Mouse (Mus musculus) layer of hippocampus, adult 8-10 months (tissue): ENCODE data around the gene Map2k4. TPM values are rescaled to one million over a fixed set of nuclear protein-coding genes. Genes with fewer than 3 reads are reported as not detected.

ENCODE experiments used
- DNase-seq, 2 experiments: peaks; one replicate each; pipeline ENCODE4 v3.0.0; 2022; ENCODE audit warnings: low spot score in 2 of 2
- total RNA-seq, 4 experiments: library from RNA; stranded (reverse); gene quantifications; 2 replicates each; pipeline ENCODE4 v1.2.4; 2022

Gene Map2k4
- total RNA-seq, 4 experiments from 2014 or later: 183 to 224 (median 205) TPM

GRCm38 (mm10) chr11:65773946-65774656 is 14.0 kb downstream of the Map2k4 start:
- no peak for DNase-seq

DNA sequence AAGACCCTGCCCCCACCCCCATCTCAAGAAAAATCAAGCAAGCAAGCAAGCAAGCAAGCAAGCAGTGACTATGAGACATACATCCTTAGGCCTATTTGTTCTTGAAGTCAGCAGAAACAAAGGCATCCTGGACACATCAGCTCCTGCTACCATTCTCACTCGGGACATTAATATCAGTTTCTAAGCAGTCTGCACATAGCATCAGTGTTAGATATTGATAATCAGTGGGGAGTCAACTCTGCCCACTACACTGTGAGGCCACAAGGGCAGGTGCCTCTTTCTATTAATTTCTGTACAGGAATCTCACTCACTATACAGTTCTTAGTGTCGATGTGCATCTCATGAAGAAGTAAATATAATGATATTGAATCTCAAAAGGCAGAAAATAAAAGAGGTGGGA is 14.6 kb downstream of the Map2k4 start:
- DNase-seq: no peak

DNA sequence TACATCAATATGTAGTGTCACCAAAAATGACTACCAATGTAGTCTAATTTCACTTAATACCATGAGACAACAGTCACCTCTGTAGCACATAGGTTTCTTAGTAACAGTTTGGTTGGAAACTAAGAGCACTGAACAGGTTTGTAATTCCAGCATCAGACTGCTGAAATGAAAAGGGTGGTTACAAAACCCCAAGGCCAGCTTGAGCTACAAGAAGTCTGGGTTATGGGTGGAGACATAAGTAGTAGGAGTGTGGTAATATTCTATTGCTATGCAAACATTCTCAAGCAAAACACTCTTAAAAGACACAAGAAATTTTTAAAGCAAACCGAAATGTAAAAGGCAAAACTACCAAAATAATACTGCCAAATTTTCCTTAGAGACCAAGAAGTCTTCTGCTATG is 16.6 kb downstream of the Map2k4 start:
- DNase-seq: no peak

DNA sequence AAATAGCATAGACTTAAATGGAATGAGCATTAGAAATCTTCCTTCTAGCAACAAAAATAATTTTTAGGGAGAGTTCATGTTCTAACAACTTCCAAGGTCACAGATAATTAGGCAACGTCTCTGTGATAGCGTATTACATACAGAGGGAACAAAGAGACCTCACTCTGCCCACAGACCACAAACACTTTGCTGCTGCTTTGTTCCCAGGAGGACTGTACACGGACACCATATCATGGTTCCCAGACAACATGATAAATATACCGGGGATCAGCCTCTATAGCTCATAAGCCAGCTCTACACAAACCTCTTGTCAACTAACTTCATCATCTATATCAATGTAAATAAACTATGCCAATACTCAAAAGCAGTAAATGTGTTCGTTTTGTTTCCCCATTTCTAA is 18.1 kb downstream of the Map2k4 start:
- no peak for DNase-seq

- no peak for DNase-seq
These were observed 19.7 kb downstream of the Map2k4 start for GRCm38 (mm10) chr11:65768445-65768844.

GRCm38 (mm10) chr11:65760912-65761311 is 27.2 kb downstream of the Map2k4 start:
- DNase-seq: no peak

DNA sequence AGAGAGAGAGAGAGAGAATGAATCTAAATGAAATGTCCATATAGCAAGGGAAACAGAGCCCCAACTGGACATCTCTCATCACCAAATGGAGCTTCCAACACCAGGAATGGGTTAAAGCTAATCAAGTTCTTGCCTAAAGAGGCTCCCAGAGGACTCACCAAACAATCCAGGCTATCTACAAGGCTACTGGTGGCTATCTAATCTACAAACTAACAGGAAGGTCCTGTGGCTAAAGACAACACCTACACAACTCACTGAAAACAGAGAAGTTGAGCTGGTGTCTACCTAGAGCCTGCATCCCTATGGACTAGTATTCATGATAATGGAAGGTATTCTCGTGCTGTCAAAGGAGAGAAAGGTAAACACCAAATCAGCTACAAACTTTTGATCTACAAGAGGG is 28.7 kb downstream of the Map2k4 start:
- no peak for DNase-seq

GRCm38 (mm10) chr11:65754161-65754560 is 33.9 kb downstream of the Map2k4 start:
- no peak for DNase-seq

DNA sequence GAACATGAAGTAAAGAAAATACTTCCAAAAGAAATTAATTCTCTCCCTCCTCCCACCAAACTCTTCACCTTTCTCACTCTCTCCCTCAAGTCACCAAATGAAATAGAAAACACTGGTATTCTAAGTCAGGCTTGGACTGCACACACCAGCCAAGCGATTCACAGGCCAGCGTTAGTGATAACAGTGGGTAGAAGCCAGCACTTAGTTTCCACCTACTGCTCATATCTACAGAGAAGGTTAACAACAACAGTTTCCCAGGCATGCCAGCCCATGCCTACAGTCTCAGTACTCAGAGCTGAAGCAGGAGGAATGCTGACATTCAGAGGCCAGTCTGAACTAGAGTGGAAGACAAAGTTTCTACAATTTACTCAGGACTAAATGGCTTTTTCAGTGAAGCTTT is 34.5 kb downstream of the Map2k4 start:
- DNase-seq: no peak

DNA sequence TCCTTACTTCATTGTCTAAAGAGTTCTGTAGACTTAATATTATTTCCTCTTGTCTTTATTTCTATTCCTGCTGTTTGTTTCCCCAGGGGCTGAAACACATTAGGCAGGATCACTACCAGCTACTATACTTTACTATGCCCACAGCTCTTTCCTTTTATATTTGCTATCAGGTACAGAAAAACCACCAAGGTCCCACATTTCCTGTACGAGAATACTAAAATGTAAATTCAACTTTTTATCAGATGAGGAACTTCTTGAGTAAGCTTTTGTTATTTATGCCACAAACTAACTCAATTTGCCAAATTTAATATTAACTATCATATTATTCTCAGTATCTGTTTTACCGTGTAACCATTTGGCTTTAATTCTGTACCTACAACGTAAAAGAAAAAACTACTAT is 37.6 kb downstream of the Map2k4 start:
- no peak for DNase-seq

GRCm38 (mm10) chr11:65747433-65747832 is 40.7 kb downstream of the Map2k4 start:
- DNase-seq: no peak

- DNase-seq: peak; percentile 55 to 60
These were observed 42.3 kb downstream of the Map2k4 start for GRCm38 (mm10) chr11:65745707-65746333.

DNA sequence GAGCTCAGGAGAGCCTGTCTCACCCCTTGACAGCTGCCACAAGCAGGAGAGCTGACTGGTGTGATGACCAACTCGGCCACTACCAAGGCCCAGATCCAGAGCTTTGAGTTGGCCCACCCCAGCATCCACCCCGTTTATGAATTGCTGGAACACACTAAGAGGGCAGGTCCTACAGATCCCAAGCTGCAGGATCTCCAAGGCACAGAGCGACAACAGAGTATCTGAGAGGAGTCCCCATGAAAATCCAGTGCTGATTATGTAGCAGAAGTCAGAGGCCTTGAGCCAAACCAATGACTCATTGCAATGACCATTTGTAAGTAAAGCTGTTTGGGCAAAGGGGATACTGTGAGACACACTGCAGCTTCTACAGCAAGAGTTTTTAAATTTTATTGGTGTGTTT is 44.2 kb downstream of the Map2k4 start:
- DNase-seq: no peak

DNA sequence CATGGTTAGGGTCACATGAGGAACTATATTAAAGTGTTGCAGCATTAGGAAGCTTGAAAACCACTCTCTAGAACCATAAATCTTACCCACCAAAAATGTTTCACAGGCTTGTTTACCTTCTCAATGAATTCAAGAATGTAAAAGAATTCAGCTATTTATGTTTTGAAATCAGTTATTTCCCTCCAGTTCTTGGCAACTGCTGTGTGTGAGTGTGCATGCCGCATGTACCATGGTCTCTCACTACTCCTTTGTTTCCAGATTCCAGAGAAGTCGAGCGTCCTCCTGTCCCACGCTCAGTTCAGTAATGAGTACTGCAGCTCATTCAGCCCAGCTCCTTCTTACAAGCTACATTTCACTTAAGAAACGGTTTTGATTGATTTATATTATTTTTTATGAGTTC is 47.3 kb downstream of the Map2k4 start:
- no peak for DNase-seq

GRCm38 (mm10) chr11:65740390-65740789 is 47.7 kb downstream of the Map2k4 start:
- no peak for DNase-seq

DNA sequence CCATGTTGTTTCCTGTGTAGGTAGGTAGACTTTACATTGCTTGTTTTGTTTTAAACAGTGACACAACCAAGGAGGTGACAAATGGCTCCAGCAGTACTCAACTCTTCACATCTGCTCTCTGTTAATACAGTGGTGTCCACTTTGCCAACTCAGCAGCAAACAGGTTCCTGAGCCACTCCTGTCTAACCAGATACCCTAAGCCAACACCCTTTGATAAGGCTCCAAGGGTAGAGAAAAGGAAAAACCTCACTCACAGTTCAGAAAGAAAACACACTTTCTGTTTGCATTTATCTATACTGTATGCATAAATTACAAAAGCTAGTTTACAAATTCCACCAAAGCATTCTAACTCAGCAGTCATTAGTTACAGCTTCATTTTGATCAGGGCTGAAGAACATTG is 48.2 kb downstream of the Map2k4 start:
- no peak for DNase-seq

DNA sequence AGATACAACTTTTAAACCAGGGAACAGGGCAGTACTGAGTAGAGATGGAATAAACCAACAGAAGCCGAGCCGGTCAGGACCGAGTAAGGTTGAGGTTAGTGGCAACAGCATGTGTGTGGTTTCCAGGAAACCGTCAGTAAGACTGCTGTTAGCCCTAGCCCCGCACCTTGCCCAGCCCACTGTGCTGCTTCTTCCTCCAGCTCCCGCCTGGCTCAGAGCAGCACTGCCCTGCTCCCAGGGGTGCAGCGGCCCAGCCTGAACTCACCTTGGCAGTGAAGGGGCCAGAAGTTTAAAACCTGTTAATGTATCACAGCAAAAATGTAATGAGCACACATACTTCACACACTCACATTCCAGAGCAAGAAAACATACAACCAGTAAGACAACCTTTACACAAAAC is 53.4 kb downstream of the Map2k4 start:
- DNase-seq: no peak

DNA sequence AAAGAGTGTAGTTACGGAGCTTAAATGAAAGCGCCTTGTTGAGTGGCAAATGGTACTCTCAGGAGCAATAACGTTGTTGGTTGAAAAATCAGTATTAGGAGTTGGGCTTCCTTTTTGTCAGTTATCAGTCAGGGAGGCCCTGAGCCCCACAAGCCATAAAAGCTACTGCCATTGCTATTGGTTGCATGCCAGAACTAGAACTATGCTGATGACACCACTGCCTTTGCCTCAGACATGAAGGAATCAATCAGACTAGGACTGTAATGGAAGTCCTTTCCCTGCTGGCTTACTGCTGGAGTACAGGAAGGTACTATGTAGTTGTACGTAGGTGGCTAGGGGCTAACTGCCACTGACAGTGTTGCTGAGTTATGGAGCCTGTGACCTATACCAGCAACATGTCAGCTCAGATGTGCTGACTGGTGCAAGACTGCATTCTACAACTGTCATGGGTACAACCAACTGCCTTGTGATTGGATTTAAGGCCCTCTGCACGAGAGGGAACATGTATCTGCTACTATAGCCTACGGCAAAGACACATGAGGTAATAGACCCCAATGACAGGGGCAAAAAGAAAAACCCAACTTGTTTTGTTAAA is 58.4 kb downstream of the Map2k4 start:
- no peak for DNase-seq

DNA sequence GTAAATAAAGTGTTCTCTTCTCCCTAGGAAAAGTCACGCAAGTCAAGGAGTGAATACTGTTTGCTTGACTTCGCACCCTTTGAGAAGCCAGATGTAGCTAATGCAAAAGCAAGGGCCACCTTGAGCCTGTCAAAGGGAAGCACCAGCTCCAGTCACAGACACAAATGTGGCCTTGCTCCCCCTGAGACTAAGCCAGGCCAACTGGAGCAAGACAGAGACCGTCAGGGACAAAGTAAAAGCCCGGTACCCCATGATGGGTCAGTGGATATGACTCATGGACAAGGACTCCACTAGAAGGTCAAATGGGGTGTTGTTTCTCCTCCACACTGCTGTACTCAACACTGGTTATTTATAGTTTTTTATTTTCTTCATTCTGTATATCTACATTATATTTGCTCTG is 59.2 kb downstream of the Map2k4 start:
- no peak for DNase-seq

DNA sequence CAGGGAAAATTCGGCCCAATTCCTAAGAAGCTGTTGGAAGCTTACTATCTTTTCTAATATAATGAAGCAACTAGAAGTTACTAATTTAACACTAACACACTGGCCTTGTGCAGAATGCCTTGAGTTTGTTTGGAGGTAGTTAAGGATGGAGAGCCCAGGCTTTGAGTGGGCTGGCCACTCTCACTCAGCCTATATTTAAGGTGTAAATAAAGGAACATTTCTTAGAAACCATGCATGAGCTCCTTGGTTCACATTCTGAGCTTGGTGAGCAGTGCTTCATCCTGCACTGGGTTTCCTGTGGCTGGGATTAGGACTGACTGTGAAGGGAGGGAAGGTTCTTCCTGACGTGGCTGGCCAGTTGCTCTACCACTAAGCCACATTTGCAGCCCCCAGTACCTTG is 64.4 kb downstream of the Map2k4 start:
- DNase-seq: no peak

DNA sequence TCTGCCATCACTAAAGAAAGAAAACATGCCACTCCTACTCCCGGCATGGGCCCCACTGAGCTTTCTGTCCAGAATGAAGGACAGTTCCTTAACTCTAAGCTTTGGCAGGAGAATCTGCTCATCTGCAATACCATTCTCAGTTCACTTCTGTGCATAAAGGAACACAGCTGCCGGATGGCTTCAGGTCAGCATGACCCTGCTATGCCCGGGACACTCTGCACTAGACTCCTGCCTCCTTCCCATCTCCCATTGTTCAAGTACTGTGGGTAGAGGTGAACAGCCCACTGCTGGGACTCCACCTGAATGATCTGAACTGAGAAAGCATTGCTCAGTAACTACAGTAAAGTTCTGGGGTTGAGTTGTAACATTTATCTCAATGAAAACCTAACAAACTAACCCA is 66.5 kb downstream of the Map2k4 start:
- no peak for DNase-seq

DNA sequence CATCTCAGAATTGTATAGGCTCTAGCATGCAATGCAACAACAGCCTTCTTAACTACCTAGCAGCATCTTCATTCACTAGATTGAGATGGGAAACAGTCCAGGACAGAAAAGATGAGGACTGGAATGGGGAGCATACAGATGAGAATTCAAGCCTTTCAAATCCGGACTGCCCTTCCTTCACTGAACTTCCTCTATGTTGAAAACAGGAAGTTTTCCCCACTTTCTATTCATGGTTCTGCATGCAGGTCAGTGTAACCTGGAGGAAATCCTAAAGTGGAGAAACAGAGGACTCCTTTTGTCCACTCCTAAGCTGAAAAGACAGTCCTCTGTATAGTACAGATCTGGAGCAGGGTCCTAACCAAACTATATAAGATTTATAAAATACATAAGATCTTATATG is 68.1 kb downstream of the Map2k4 start:
- no peak for DNase-seq

DNA sequence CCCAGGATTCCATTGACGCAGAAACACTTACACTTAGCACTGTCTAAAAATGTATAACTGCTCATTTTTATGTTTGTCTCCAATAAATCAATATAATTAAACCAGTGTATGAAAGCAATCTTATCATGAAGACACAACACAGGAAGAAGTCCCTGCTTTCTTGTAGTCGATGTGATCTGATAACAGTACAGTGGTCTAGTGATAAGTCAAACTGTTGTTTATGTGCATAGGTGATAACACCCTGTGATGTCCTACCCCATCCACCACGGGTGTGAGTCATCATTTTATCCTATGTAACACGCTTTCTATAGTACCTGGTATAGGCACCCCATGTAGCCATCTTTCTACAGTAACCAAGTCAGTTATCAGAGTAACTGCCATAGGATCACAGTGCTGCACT is 74.3 kb downstream of the Map2k4 start:
- no peak for DNase-seq
